Mouse (Mus musculus): ENCODE data around the gene Poc1a.

DNA sequence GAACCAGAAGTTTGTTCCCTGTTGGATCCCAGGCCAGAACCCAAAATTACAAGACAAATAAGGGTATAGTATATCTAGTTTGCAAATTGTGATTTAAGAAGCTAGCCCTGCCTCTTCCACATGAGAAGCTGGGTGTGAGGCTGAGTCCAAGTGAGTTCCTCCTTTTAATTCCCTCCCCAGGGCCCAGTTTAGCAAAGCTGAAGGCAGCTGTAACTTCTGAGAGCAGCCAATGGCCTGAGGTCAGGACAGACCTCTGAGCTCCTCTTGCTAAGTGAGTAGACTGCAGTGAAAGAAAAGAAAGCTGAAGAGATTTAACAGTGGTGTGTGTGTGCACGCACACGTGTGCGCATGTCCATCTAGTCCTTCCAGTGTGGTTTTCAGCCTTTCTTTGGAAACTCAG, 41.6 kb downstream of the Poc1a start:
- TF ChIP-seq CTCF (IDR thresholded peaks at IDR 0.05; ENCODE audit: control insufficient read depth, insufficient read depth, insufficient read length) (no peak), MYOG (IDR thresholded peaks at IDR 0.05; ENCODE audit: control insufficient read depth, extremely low read depth, insufficient read length) (no peak), MAX (IDR thresholded peaks at IDR 0.05) (no peak), USF1 (IDR thresholded peaks at IDR 0.05; ENCODE audit: low read depth) (no peak), MYOD1 (IDR thresholded peaks at IDR 0.05; ENCODE audit: control insufficient read depth, insufficient read length, low read depth) (no peak), FOSL1 (IDR thresholded peaks at IDR 0.05; ENCODE audit: insufficient read depth, low read length, poor library complexity, severe bottlenecking) (no peak)
